In the genomic region with DNA sequence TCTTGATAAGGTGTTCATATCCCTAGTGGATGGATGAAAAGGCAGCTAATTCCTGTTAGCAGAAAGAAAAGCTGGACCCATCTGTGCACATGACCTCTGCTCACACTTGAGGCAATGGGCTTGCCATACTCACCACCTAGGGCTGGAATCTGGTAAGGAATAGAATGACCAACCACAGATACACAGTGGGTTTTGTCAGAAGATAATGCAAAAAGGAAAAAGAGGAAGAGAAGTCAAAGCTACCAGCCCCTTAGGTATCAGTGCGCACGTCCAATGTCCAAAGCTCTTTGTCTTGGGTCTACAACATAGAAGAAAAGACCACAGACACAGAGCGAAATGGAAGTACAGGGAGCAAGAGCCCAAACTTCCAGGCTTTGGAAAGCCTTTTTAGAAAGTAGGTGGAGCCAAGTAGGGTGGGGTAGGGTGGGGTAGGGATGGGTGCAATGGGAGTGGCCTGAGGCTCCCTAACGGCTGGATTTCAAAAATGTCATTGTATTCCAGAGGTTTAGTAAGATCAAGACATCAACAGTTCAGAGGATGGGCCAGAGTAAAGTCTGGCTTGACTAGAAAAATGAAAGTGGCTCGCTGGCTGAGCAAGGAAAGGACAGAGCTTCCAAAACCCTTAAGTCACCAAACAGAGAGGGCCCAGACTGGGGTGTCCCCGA, we compare ENCODE assay signal across 8 mouse cellular contexts. TPM values are rescaled to one million over a fixed set of nuclear protein-coding genes. Genes with fewer than 3 reads are reported as not detected.
A peak's percentile ranks its signal among the peaks of the same experiment; 100 is the strongest.
DNase-seq lines count a peak whose midpoint lies in the region; ATAC-seq and TF ChIP-seq lines count a peak whose summit lies in the region.

No protein-coding gene starts in this region.

- ATAC-seq in hindbrain, embryonic 15.5 days (ENCODE audit: low FRiP score, low read depth): no peak
- ATAC-seq in midbrain, embryonic 14.5 days (ENCODE audit: low FRiP score, low TSS enrichment): no peak

- no peak for DNase-seq in kidney, adult 2 months
- no peak for DNase-seq in kidney, adult 9 months
- DNase-seq in c-Kit-positive CD71-positive TER-119-positive erythroid progenitor cells, embryonic 14.5 days (ENCODE audit: low spot score): peak; percentile 71
- no peak for DNase-seq in midbrain, embryonic 14.5 days
- DNase-seq in right cerebral cortex, postnatal 10 days (ENCODE audit: low spot score in 2 of 2): no peak
- no peak for DNase-seq in spleen, postnatal 4 days (ENCODE audit: low spot score in 2 of 2)
- DNase-seq in frontal cortex, postnatal 14 days (ENCODE audit: low spot score in 2 of 2): no peak

- peak overlapping the region; percentile 98 for H3K4me2 ChIP-seq in hindbrain, embryonic 15.5 days
- peak overlapping the region; percentile 96 for H3K4me2 ChIP-seq in midbrain, embryonic 14.5 days (ENCODE audit: low read length)

- H3K4me3 ChIP-seq in kidney, adult 2 months (ENCODE audit: insufficient read depth, low read depth, low read length): peak overlapping the region; percentile 87
- H3K4me3 ChIP-seq in hindbrain, embryonic 15.5 days: peak overlapping the region; percentile 95
- H3K4me3 ChIP-seq in midbrain, embryonic 14.5 days (replicated peaks; ENCODE audit: low read depth, low read length): peak overlapping the region; percentile 69

- 43% methylated on average over 6 of the region's 6 CpGs for WGBS in kidney, adult 2 months
- WGBS in hindbrain, embryonic 15.5 days: 56% methylated on average over 6 of the region's 6 CpGs
- 59% methylated on average over 6 of the region's 6 CpGs for WGBS in midbrain, embryonic 14.5 days

- 0 out of 2 replicates have a peak overlapping the region, but pooled peaks have one; percentile 95 for H3K9ac ChIP-seq in hindbrain, embryonic 15.5 days
- H3K9ac ChIP-seq in midbrain, embryonic 14.5 days (replicated peaks; ENCODE audit: low read length): no peak overlapping the region

- H3K27ac ChIP-seq in kidney, adult 2 months (ENCODE audit: insufficient read depth, low read depth, low read length): peak overlapping the region; percentile 25
- H3K27ac ChIP-seq in hindbrain, embryonic 15.5 days (replicated peaks): no peak overlapping the region
- H3K27ac ChIP-seq in midbrain, embryonic 14.5 days (replicated peaks; ENCODE audit: low read depth, low read length): no peak overlapping the region

- peaks cover 38% of the 10 kb centered on the region for H3K4me1 ChIP-seq in kidney, adult 2 months (ENCODE audit: control insufficient read depth, insufficient read depth, low read length)
- peaks cover 31% of the 10 kb centered on the region for H3K4me1 ChIP-seq in hindbrain, embryonic 15.5 days (replicated peaks)
- peaks cover 18% of the 10 kb centered on the region for H3K4me1 ChIP-seq in midbrain, embryonic 14.5 days (ENCODE audit: control insufficient read depth, insufficient read depth, low read length)

- TF ChIP-seq POLR2A in kidney, adult 2 months (IDR thresholded peaks at IDR 0.05; ENCODE audit: low read depth, low read length): no peak

- H3K27me3 ChIP-seq in kidney, adult 2 months (replicated peaks; ENCODE audit: control insufficient read depth, insufficient read depth, low read length): no peaks in the 10 kb centered on the region
- H3K27me3 ChIP-seq in hindbrain, embryonic 15.5 days: no peaks in the 10 kb centered on the region
- peaks cover 10% of the 10 kb centered on the region; the same call in 1 of the 2 replicates for H3K27me3 ChIP-seq in midbrain, embryonic 14.5 days (ENCODE audit: control insufficient read depth, insufficient read depth, low read length)

- no peak for TF ChIP-seq CTCF in kidney, adult 2 months (conservative IDR thresholded peaks at IDR 0.05; ENCODE audit: insufficient read depth, insufficient read length, low read depth, low read length)

- no peaks in the 10 kb centered on the region for H3K36me3 ChIP-seq in kidney, adult 2 months (ENCODE audit: control insufficient read depth, insufficient read depth, low read length)
- no peaks in the 10 kb centered on the region for H3K36me3 ChIP-seq in hindbrain, embryonic 15.5 days
- no peaks in the 10 kb centered on the region for H3K36me3 ChIP-seq in midbrain, embryonic 14.5 days (ENCODE audit: control insufficient read depth, insufficient read depth, low read length)

- H3K9me3 ChIP-seq in hindbrain, embryonic 15.5 days: no peaks in the 10 kb centered on the region
- H3K9me3 ChIP-seq in midbrain, embryonic 14.5 days (ENCODE audit: control insufficient read depth, low read length): no peaks in the 10 kb centered on the region

RNA-seq across cellular contexts. Expression of gene Lmna, which starts 8.3 kb away (rescaled TPM):
- 55.2 and 73.2 TPM in 2 replicates for polyA plus RNA-seq in kidney, adult 2 months (2012; rRNA removed)
- polyA plus RNA-seq in hindbrain, embryonic 15.5 days (2015; fragmentation: Nextera tagmentation; extraction: Ambion mirVana): 52.2 and 53.4 TPM in 2 replicates
- 31.0 and 34.3 TPM in 2 replicates for polyA plus RNA-seq in midbrain, embryonic 14.5 days (2014; fragmentation: Nextera tagmentation; extraction: Ambion mirVana)

RNA-seq across cellular contexts. Expression of gene Mex3a, which starts 30.7 kb away (rescaled TPM):
- polyA plus RNA-seq in kidney, adult 2 months (2012; rRNA removed): 0.61 and 0.63 TPM in 2 replicates
- polyA plus RNA-seq in hindbrain, embryonic 15.5 days (2015; fragmentation: Nextera tagmentation; extraction: Ambion mirVana): 26.4 and 28.6 TPM in 2 replicates
- polyA plus RNA-seq in midbrain, embryonic 14.5 days (2014; fragmentation: Nextera tagmentation; extraction: Ambion mirVana): 50.8 and 51.8 TPM in 2 replicates

RNA-seq across cellular contexts. Expression of gene Sema4a, which starts 40.5 kb away (rescaled TPM):
- polyA plus RNA-seq in kidney, adult 2 months (2012; rRNA removed): 176 and 197 TPM in 2 replicates
- polyA plus RNA-seq in hindbrain, embryonic 15.5 days (2015; fragmentation: Nextera tagmentation; extraction: Ambion mirVana): 30.4 and 30.5 TPM in 2 replicates
- 28.8 and 32.1 TPM in 2 replicates for polyA plus RNA-seq in midbrain, embryonic 14.5 days (2014; fragmentation: Nextera tagmentation; extraction: Ambion mirVana)

RNA-seq across cellular contexts. Expression of gene Rab25, which starts 46.6 kb away (rescaled TPM):
- 50.1 and 50.9 TPM in 2 replicates for polyA plus RNA-seq in kidney, adult 2 months (2012; rRNA removed)
- polyA plus RNA-seq in hindbrain, embryonic 15.5 days (2015; fragmentation: Nextera tagmentation; extraction: Ambion mirVana): 0.23 TPM in 1 of 2 replicates, not detected in the other
- not detected in 2 replicates for polyA plus RNA-seq in midbrain, embryonic 14.5 days (2014; fragmentation: Nextera tagmentation; extraction: Ambion mirVana)

RNA-seq across cellular contexts. Expression of gene Lamtor2, which starts 51.4 kb away (rescaled TPM):
- polyA plus RNA-seq in kidney, adult 2 months (2012; rRNA removed): 247 and 277 TPM in 2 replicates
- 201 and 205 TPM in 2 replicates for polyA plus RNA-seq in hindbrain, embryonic 15.5 days (2015; fragmentation: Nextera tagmentation; extraction: Ambion mirVana)
- 93.4 and 154 TPM in 2 replicates for polyA plus RNA-seq in midbrain, embryonic 14.5 days (2014; fragmentation: Nextera tagmentation; extraction: Ambion mirVana)

Comparison
In these comparisons a context has a peak if more than half of its experiments do, and no peak if none do; other contexts are left out.
1. RNA of gene Mex3a, which starts 30.7 kb away (polyA plus RNA-seq): 50.8 to 51.8 TPM in midbrain, embryonic 14.5 days and 26.4 to 28.6 TPM in hindbrain, embryonic 15.5 days; 0.61 to 0.63 TPM in kidney, adult 2 months; every median in the first group is over 10 times any median in the second.
2. Peak in every context shown above with its lines, with median percentiles within 50 percentile points of each other: H3K4me3 ChIP-seq.